Mouse (Mus musculus): ENCODE data around the gene Ttc26. TPM values are rescaled to one million over a fixed set of nuclear protein-coding genes. Genes with fewer than 3 reads are reported as not detected.
"Not testable (repeated sequence)": the region's sequence is repeated elsewhere in the genome, so short reads cannot be mapped to it uniquely, and the experiment has no call there.

Gene Ttc26
- polyA plus RNA-seq, 1 experiment from 2014 or later = 4.3 TPM

DNA sequence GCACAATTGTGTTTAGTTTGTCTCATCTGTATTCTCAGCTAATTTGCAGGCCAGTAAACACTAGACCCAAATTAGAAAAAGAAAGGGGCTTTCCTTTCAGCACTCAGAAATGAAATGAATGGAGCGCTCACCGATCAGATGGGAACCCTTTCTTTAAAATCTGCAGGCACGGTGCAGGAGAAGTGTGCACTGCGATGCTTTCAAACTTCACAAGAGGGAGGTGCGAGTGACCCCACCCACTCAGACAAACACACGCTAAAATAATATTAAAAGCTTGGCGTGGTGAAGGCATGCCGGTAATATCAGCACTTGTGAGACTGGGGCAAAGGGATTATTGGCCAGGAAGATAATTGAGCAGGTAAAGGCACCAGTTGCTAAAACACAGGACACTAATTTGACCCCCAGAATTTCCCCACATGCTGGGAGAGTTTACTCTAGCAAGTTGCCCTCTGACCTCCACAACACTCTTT lies 25.9 kb upstream of the Ttc26 start:
- no peak overlapping the region for H3K9ac ChIP-seq (ENCODE audit: low read depth, low read length)
- WGBS = 5% methylated on average over 8 of the region's 8 CpGs
- no peaks in the 10 kb centered on the region for H3K4me1 ChIP-seq (replicated peaks; ENCODE audit: insufficient read depth, low read length)
- no peak overlapping the region for H3K27ac ChIP-seq
- H3K9me3 ChIP-seq (replicated peaks; ENCODE audit: low read length) = no peaks in the 10 kb centered on the region
- peak overlapping the region; percentile 62 for H3K4me3 ChIP-seq (replicated peaks; ENCODE audit: low read depth, low read length)
- ATAC-seq (replicated peaks; ENCODE audit: low FRiP score, low read depth) = no peak
- peak overlapping the region; percentile 69 for H3K4me2 ChIP-seq (ENCODE audit: low read length)
- peaks cover 11% of the 10 kb centered on the region for H3K27me3 ChIP-seq (ENCODE audit: insufficient read depth, low read length)
- no peak for TF ChIP-seq CTCF (IDR thresholded peaks at IDR 0.05; ENCODE audit: low read depth)
- no peaks in the 10 kb centered on the region for H3K36me3 ChIP-seq (ENCODE audit: insufficient read depth, low read length)
- no peak for DNase-seq (ENCODE audit: low spot score)

DNA sequence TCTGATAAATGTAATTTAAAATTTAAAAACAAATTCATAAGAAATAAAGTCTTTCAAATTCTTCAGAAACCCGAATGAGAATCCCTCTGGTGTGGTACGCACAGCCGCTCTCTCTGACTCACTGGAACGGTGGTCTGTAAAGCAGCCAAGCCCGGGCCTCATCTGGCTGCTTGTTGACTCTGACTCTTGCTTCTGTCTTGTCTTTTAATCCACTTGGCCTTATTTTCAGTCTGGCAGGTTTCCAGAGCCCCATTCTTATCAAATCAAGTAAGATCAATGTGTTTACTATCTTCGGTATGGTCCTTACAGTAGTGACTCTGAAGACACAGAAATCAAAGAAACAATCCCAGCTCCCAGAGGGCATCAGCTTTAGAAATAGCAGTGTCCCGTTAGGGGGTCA lies 25.4 kb upstream of the Ttc26 start:
- H3K4me2 ChIP-seq (ENCODE audit: low read length) = no peak overlapping the region
- H3K4me3 ChIP-seq (replicated peaks; ENCODE audit: low read depth, low read length) = no peak overlapping the region
- TF ChIP-seq CTCF (IDR thresholded peaks at IDR 0.05; ENCODE audit: low read depth) = no peak
- ATAC-seq (replicated peaks; ENCODE audit: low FRiP score, low read depth) (no peak), DNase-seq (ENCODE audit: low spot score) (no peak)
- peaks cover 11% of the 10 kb centered on the region for H3K27me3 ChIP-seq (ENCODE audit: insufficient read depth, low read length)
- 29% methylated on average over 7 of the region's 7 CpGs for WGBS
- H3K27ac ChIP-seq = no peak overlapping the region
- no peaks in the 10 kb centered on the region for H3K36me3 ChIP-seq (ENCODE audit: insufficient read depth, low read length)
- no peak overlapping the region for H3K9ac ChIP-seq (ENCODE audit: low read depth, low read length)
- no peaks in the 10 kb centered on the region for H3K4me1 ChIP-seq (replicated peaks; ENCODE audit: insufficient read depth, low read length)
- H3K9me3 ChIP-seq (replicated peaks; ENCODE audit: low read length) = no peaks in the 10 kb centered on the region

- H3K4me1 ChIP-seq (replicated peaks; ENCODE audit: insufficient read depth, low read length); H3K4me2 ChIP-seq (ENCODE audit: low read length); H3K4me3 ChIP-seq (replicated peaks; ENCODE audit: low read depth, low read length); H3K9me3 ChIP-seq (replicated peaks; ENCODE audit: low read length); DNase-seq (ENCODE audit: low spot score); H3K27ac ChIP-seq; H3K36me3 ChIP-seq (ENCODE audit: insufficient read depth, low read length); H3K27me3 ChIP-seq (ENCODE audit: insufficient read depth, low read length); H3K9ac ChIP-seq (ENCODE audit: low read depth, low read length); ATAC-seq (replicated peaks; ENCODE audit: low FRiP score, low read depth): not testable (repeated sequence)
- WGBS = 85% methylated on average over 15 of the region's 15 CpGs
Observed at GRCm38 (mm10) chr6:38356661-38357433, 24.4 kb upstream of the Ttc26 start.

- no peaks in the 10 kb centered on the region for H3K9me3 ChIP-seq (replicated peaks; ENCODE audit: low read length)
- no peak for TF ChIP-seq CTCF (IDR thresholded peaks at IDR 0.05; ENCODE audit: low read depth)
- 71% methylated on average over 5 of the region's 5 CpGs for WGBS
Observed at GRCm38 (mm10) chr6:38357603-38358252, 23.5 kb upstream of the Ttc26 start.

GRCm38 (mm10) chr6:38358253-38359027 lies 22.8 kb upstream of the Ttc26 start:
- Histone ChIP-seq H3K4me1 (replicated peaks; ENCODE audit: insufficient read depth, low read length) (no peaks in the 10 kb centered on the region), H3K27ac (no peak overlapping the region), H3K9ac (ENCODE audit: low read depth, low read length) (no peak overlapping the region), H3K9me3 (replicated peaks; ENCODE audit: low read length) (no peaks in the 10 kb centered on the region), H3K4me3 (replicated peaks; ENCODE audit: low read depth, low read length) (no peak overlapping the region), H3K27me3 (ENCODE audit: insufficient read depth, low read length) (no peaks in the 10 kb centered on the region), H3K36me3 (ENCODE audit: insufficient read depth, low read length) (no peaks in the 10 kb centered on the region), H3K4me2 (ENCODE audit: low read length) (no peak overlapping the region)
- no peak for TF ChIP-seq CTCF (IDR thresholded peaks at IDR 0.05; ENCODE audit: low read depth)
- ATAC-seq (replicated peaks; ENCODE audit: low FRiP score, low read depth) (no peak), DNase-seq (ENCODE audit: low spot score) (no peak)
- WGBS = 75% methylated on average over 8 of the region's 8 CpGs

More at GRCm38 (mm10) chr6:38357603-38358252, 23.5 kb upstream of the Ttc26 start:
- Histone ChIP-seq H3K4me3 (replicated peaks; ENCODE audit: low read depth, low read length) (no peak overlapping the region), H3K9ac (ENCODE audit: low read depth, low read length) (no peak overlapping the region), H3K27me3 (ENCODE audit: insufficient read depth, low read length) (peaks cover 1% of the 10 kb centered on the region; the same call in 1 of the 2 replicates), H3K4me2 (ENCODE audit: low read length) (no peak overlapping the region), H3K36me3 (ENCODE audit: insufficient read depth, low read length) (no peaks in the 10 kb centered on the region), H3K27ac (no peak overlapping the region), H3K4me1 (replicated peaks; ENCODE audit: insufficient read depth, low read length) (no peaks in the 10 kb centered on the region)
- DNase-seq (ENCODE audit: low spot score) (no peak), ATAC-seq (replicated peaks; ENCODE audit: low FRiP score, low read depth) (no peak)

DNA sequence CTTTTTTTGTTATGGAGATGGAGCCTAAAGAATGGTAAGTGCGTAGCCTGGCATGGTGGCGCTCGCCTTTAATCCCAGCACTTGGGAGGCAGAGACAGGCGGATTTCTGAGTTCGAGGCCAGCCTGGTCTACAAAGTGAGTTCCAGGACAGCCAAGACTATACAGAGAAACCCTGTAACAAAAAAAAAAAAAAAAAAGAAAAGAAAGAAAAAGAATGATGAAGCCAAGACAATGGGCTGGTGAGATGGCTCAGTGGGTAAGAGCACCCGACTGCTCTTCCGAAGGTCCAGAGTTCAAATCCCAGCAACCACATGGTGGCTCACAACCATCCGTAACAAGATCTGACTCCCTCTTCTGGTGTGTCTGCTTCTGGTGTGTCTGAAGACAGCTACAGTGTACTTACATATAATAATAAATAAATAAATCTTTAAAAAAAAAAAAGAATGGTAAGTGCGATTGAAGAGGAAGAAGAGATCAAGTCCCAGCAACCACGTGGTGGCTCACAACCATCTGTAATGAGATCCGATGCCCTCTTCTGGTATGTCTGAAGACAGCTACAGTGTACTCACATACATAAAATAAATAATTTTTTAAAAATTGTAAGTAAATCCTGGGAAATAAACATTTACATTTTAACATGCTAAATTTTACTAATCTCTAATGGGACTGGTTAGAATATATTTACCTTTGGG lies 22.1 kb upstream of the Ttc26 start:
- not testable (repeated sequence) for ATAC-seq (replicated peaks; ENCODE audit: low FRiP score, low read depth); H3K9me3 ChIP-seq (replicated peaks; ENCODE audit: low read length); H3K27ac ChIP-seq; H3K27me3 ChIP-seq (ENCODE audit: insufficient read depth, low read length); H3K36me3 ChIP-seq (ENCODE audit: insufficient read depth, low read length); H3K4me2 ChIP-seq (ENCODE audit: low read length); H3K9ac ChIP-seq (ENCODE audit: low read depth, low read length); H3K4me1 ChIP-seq (replicated peaks; ENCODE audit: insufficient read depth, low read length); DNase-seq (ENCODE audit: low spot score); H3K4me3 ChIP-seq (replicated peaks; ENCODE audit: low read depth, low read length)
- WGBS = 92% methylated on average over 10 of the region's 11 CpGs
